Mouse (Mus musculus) lung, postnatal 0 days (tissue): ENCODE data around the gene Tank.
A peak's percentile ranks its signal among the peaks of the same experiment; 100 is the strongest.

Experiments used
- CTCF ChIP-seq: IDR thresholded peaks from 2 replicates; pipeline ENCODE4 v1.5.1; 2016; ENCODE audit warnings: antibody characterized with exemption, mild to moderate bottlenecking
- EP300 ChIP-seq: IDR thresholded peaks from 2 replicates; pipeline ENCODE4 v1.6.1; 2016; ENCODE audit warnings: antibody characterized with exemption, mild to moderate bottlenecking, control low read depth

GRCm38 (mm10) chr2:61577696-61578062 is 706 bp upstream of the Tank start:
- TF ChIP-seq CTCF (peak; percentile 31), EP300 (no peak)
